Mouse (Mus musculus) midbrain, embryonic 16.5 days (tissue): ENCODE measurements around the gene Usp46. TPM values are rescaled to one million over a fixed set of nuclear protein-coding genes. Genes with fewer than 3 reads are reported as not detected.
"Not testable (repeated sequence)": the region's sequence is repeated elsewhere in the genome, so short reads cannot be mapped to it uniquely, and the experiment has no call there.

ENCODE experiments used
- ATAC-seq: fragments of 200-750 bp; cut with Nextera tagmentation; 2 replicates; pipeline ENCODE4 v1.8.0; 2017; ENCODE audit warnings: moderate TSS enrichment
- H3K27ac ChIP-seq: fragments of 300-500 bp; sonication (generic); 2 replicates; pipeline ENCODE4 v1.5.1; 2014; ENCODE audit warnings: mild to moderate bottlenecking, low read length, mixed read lengths
- H3K27me3 ChIP-seq: fragments of 300-500 bp; sonication (generic); 2 replicates; pipeline ENCODE4 v1.6.1; 2014; ENCODE audit warnings: low read depth, low read length, mixed read lengths; ENCODE audit not compliant: control insufficient read depth, insufficient read depth
- H3K36me3 ChIP-seq: fragments of 300-500 bp; sonication (generic); 2 replicates; pipeline ENCODE4 v1.6.1; 2014; ENCODE audit warnings: mild to moderate bottlenecking, low read length, moderate library complexity, mixed read lengths; ENCODE audit not compliant: control insufficient read depth, insufficient read depth
- H3K4me1 ChIP-seq: fragments of 300-500 bp; sonication (generic); 2 replicates; pipeline ENCODE4 v1.6.1; 2014; ENCODE audit warnings: mild to moderate bottlenecking, low read length, mixed read lengths; ENCODE audit not compliant: control insufficient read depth, insufficient read depth
- H3K4me2 ChIP-seq: fragments of 300-500 bp; sonication (generic); 2 replicates; pipeline ENCODE4 v1.6.1; 2014; ENCODE audit warnings: mild to moderate bottlenecking, low read length, mixed read lengths
- H3K4me3 ChIP-seq: fragments of 300-500 bp; sonication (generic); 2 replicates; pipeline ENCODE4 v1.5.1; 2014; ENCODE audit warnings: low read depth, mild to moderate bottlenecking, low read length, moderate library complexity, mixed read lengths
- H3K9ac ChIP-seq: fragments of 300-500 bp; sonication (generic); 2 replicates; pipeline ENCODE4 v1.6.1; 2014; ENCODE audit warnings: low read depth, low read length, mixed read lengths
- H3K9me3 ChIP-seq: fragments of 300-500 bp; sonication (generic); replicated peaks from 2 replicates; pipeline ENCODE4 v1.6.1; 2014; ENCODE audit warnings: mild to moderate bottlenecking, low read length, mixed read lengths; ENCODE audit not compliant: control insufficient read depth, poor library complexity, severe bottlenecking
- WGBS: fragments of 180-500 bp; shearing (Covaris S2); extraction: QIAGEN DNeasy Blood & Tissue Kit; methylation state at CpG from one replicate; pipeline ENCODE4 v1.1.7; 2014; 5-methylcytosine and 5-hydroxymethylcytosine counted together
- polyA plus RNA-seq: library from polyadenylated mRNA; unstranded; fragments of >200 nt; fragmentation: Nextera tagmentation; extraction: Ambion mirVana; gene quantifications from 2 replicates; pipeline ENCODE4 v1.2.1, GENCODE M21; 2015

Gene Usp46
- polyA plus RNA-seq, 1 experiment from 2014 or later, result 38.5 TPM

DNA sequence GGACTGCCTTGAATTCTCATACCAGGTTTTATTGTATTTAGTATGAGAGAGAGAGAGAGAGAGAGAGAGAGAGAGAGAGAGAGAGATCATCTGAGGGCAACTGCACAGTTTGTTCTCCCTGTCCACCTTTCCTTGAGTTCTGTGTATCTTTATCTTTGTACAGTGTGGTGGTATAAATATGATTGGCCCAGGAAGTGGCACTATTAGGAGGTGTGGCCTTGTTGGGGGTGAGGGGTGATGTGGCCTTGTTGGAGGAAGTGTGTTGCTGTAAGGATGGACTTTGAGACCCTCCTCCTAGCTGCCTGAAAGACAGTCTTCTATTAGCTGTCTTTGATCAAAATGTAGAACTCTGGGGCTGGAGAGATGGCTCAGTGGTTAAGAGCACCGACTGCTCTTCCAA lies 10.2 kb upstream of the Usp46 start:
- 89% methylated on average over 1 of the region's 1 CpGs for WGBS
- no peaks in the 10 kb centered on the region for H3K36me3 ChIP-seq
- ATAC-seq, result no peak
- no peak overlapping the region for H3K9ac ChIP-seq
- no peaks in the 10 kb centered on the region for H3K9me3 ChIP-seq
- peaks cover 4% of the 10 kb centered on the region; the same call in 1 of the 2 replicates for H3K27me3 ChIP-seq
- no peak overlapping the region for H3K27ac ChIP-seq
- H3K4me1 ChIP-seq, result no peaks in the 10 kb centered on the region
- no peak overlapping the region for H3K4me3 ChIP-seq
- H3K4me2 ChIP-seq, result no peak overlapping the region

DNA sequence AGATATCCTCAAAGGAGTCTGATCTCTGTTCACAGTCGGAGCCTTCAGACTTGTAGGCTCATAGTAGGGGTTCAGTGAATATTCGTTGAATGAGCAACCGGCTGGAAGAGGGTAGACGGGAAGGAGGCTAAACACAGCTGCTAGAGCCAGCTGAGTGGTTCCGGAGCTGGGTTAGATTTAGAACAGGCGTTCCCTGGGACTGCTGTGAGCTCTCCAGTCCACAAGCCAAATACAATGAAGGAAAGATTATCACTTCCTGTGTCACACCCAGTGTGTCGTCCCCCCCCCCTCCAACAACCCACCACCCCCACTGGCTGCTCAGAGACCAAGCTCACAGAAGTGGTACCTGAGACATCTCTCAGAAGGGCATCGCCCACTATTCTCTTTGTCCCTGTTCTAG lies 9.7 kb upstream of the Usp46 start:
- no peak overlapping the region for H3K9ac ChIP-seq

DNA sequence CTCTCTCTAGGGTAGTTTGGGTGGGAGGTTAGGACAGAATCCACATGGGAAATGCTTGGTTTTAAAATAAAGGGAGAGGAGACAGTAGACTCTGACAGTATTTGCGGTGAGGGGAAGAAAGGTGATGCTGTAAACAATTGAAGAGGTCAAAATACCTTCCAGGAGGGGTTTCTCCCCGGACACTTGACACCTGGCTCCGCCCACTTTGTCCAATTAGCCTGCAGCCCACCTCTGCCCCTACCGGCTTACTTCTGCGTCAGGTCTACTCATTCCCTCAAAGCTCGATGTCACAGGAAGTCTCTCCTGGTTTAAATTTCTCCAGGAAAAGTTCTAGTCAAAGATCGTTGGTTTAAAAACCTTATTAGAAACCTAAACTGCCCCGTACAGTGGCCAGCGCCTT lies 8.5 kb upstream of the Usp46 start:
- Histone ChIP-seq H3K36me3 (no peaks in the 10 kb centered on the region), H3K4me1 (no peaks in the 10 kb centered on the region), H3K4me3 (no peak overlapping the region), H3K4me2 (no peak overlapping the region), H3K27me3 (peaks cover 4% of the 10 kb centered on the region; the same call in 1 of the 2 replicates), H3K9me3 (no peaks in the 10 kb centered on the region), H3K9ac (no peak overlapping the region), H3K27ac (no peak overlapping the region)
- 7% methylated on average over 9 of the region's 9 CpGs for WGBS
- no peak for ATAC-seq

More for the DNA sequence above, 9.7 kb upstream of the Usp46 start:
- H3K27ac ChIP-seq, result no peak overlapping the region
- peaks cover 4% of the 10 kb centered on the region; the same call in 1 of the 2 replicates for H3K27me3 ChIP-seq
- no peaks in the 10 kb centered on the region for H3K36me3 ChIP-seq
- no peak overlapping the region for H3K4me3 ChIP-seq
- H3K9me3 ChIP-seq, result no peaks in the 10 kb centered on the region
- 34% methylated on average over 8 of the region's 8 CpGs for WGBS
- no peaks in the 10 kb centered on the region for H3K4me1 ChIP-seq
- no peak for ATAC-seq
- no peak overlapping the region for H3K4me2 ChIP-seq

DNA sequence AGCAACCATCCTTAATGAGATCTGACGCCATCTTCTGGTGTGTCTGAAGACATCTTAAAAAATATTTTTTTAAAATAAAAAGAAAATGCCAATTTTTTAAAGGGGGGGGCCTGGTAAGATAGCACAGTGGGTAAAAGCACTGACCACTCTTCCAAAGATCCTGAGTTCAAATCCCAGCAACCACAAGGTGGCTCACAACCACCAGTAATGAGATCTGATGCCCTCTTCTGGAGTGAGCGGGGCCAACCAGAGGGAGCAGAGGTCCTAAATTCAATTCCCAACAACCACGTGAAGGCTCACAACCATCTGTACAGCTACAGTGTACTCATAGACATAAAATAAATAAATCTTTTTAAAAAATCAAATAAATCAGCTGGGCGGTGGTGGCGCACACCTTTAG lies 2.3 kb upstream of the Usp46 start:
- peaks cover 23% of the 10 kb centered on the region for H3K4me1 ChIP-seq
- not testable (repeated sequence) for H3K36me3 ChIP-seq, H3K4me3 ChIP-seq, H3K27me3 ChIP-seq, H3K9ac ChIP-seq, H3K4me2 ChIP-seq, H3K27ac ChIP-seq, H3K9me3 ChIP-seq, ATAC-seq
- 88% methylated on average over 5 of the region's 5 CpGs for WGBS

DNA sequence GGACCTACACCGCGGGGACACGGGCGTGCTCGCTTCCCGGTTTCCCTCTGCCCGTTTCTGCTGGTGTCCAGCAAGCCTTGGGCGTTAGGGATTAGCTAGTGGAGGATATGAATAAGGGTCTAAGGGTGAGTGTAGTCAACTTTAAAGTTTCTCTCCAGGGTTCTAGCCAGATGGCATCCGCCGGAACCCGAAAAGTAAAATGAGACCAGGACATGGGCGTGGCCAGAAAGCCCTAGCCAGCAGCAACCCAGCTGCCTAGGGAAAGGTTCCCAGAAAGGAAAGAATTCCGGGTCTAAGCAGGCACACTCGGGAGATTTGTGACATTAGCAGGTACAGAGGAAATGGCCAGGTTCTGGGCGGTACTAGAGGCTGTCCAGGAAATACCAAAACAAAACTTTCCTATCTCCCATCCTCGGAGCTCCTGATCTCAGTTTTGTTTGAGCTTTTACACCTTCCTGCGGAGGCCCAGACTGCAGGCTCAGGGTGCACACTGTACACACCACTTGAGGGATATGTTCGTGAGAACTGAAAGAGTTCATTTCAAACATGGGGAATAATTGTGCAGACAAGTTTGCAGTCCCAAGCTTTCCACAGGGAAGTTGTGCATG lies 587 bp upstream of the Usp46 start:
- Histone ChIP-seq H3K27me3 (no peaks in the 10 kb centered on the region), H3K36me3 (no peaks in the 10 kb centered on the region), H3K4me1 (peaks cover 25% of the 10 kb centered on the region), H3K4me2 (peak overlapping the region; percentile 89), H3K4me3 (peak overlapping the region; percentile 84), H3K9ac (peak overlapping the region; percentile 91), H3K27ac (peak overlapping the region; percentile 84), H3K9me3 (no peaks in the 10 kb centered on the region)
- ATAC-seq, result peak; percentile 15; the same call in 1 of the 2 replicates
- 1% methylated on average over 18 of the region's 18 CpGs for WGBS

DNA sequence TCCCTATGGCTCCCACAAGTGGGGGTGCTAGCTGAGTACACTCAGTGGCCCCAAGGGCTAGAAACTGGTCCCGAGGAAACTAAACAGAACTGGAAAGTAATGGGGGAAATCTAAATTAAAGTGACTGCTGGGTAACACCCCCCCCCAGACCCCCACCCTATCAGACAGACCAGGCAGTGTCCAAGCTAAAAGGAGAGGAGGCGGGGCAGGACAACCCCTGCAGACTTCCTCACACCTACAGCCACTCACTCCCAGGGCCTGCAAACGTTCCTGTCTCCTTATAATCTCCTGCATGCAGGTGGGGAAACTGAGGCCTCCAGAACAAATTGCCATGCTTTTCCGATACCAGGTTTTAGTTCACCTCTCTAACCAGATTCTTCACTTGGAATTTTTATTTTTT lies 885 bp downstream of the Usp46 start:
- WGBS, result 14% methylated on average over 4 of the region's 4 CpGs
- Histone ChIP-seq H3K4me1 (peaks cover 25% of the 10 kb centered on the region), H3K27ac (peak overlapping the region; percentile 84), H3K4me3 (peak overlapping the region; percentile 84), H3K9ac (peak overlapping the region; percentile 91), H3K27me3 (no peaks in the 10 kb centered on the region), H3K9me3 (no peaks in the 10 kb centered on the region), H3K36me3 (no peaks in the 10 kb centered on the region), H3K4me2 (peak overlapping the region; percentile 89)
- ATAC-seq, result no peak

DNA sequence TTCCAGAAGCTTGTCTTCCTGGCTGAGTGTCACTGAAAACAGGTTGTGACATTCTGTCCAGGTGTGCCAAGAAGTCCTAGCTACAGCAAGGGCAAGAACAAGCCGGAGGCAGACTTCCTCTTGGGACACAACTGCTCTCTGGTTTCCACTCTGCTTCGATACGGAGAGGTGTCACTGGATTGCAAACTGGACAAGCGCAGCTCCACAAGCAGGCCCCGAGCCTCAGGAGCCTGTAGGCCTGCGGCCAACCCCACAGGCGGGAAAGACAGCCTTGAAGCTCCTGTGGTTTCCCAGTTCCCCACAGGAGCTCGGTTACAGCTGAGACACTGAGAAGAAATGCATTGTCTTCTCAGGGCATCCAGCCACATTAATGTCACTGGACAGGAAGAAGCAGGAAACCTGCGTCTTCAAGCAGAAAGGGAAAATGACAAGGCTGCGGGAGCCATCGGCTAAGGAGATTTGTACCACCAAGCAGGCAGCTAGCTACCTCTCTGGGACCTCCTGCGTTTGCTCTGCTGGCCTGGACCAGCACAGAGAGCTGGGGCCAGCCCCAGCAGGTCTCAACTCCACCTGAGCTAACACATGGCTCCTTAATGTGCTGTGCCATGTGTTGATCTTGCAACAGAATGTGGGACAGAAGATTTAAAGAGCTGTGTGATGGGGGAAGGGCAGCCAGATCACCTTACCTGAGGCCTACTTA lies 1.7 kb downstream of the Usp46 start:
- Histone ChIP-seq H3K36me3 (no peaks in the 10 kb centered on the region), H3K27ac (peak overlapping the region; percentile 42), H3K9ac (peak overlapping the region; percentile 57), H3K4me3 (peak overlapping the region; percentile 11), H3K9me3 (no peaks in the 10 kb centered on the region), H3K4me2 (peak overlapping the region; percentile 89), H3K4me1 (peaks cover 25% of the 10 kb centered on the region), H3K27me3 (no peaks in the 10 kb centered on the region)
- no peak for ATAC-seq
- WGBS, result 42% methylated on average over 12 of the region's 12 CpGs

DNA sequence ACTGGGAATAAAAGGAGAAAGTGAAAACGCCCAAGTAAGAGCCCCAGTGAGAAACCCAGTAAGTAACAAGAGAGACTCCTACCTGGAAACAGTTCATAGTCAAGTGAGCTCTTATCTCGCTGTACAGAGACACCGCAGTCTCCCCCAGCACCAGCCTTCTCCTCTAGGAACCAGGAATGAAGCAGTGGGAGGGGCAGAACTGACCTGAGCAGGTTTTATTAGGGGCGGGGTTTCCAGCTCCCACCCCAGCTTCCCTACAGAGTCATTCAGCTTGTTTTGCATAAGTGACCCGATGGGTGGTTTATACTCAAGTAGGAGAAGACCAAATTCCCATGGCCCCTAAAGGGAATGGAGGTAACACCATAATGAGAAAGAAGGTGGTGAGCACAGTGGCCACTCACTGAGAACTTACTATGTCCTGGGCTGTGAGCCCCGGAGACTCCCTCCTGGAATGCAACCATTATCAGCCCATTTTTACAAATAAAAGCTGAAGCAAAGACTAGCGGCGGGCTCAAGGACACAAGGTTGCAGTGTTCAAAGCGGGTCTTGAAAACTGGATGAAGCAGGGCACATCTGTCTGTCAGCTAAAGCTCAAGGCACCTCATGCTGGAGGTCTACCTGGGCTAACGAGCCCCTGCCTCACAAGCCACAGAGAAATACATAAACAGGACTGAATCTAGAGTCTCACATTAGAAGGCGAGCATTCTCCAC lies 2.5 kb downstream of the Usp46 start:
- Histone ChIP-seq H3K27me3 (no peaks in the 10 kb centered on the region), H3K9ac (no peak overlapping the region), H3K9me3 (no peaks in the 10 kb centered on the region), H3K4me1 (peaks cover 25% of the 10 kb centered on the region), H3K27ac (no peak overlapping the region), H3K4me3 (no peak overlapping the region), H3K4me2 (peak overlapping the region; percentile 89), H3K36me3 (no peaks in the 10 kb centered on the region)
- 49% methylated on average over 11 of the region's 11 CpGs for WGBS
- ATAC-seq, result no peak

DNA sequence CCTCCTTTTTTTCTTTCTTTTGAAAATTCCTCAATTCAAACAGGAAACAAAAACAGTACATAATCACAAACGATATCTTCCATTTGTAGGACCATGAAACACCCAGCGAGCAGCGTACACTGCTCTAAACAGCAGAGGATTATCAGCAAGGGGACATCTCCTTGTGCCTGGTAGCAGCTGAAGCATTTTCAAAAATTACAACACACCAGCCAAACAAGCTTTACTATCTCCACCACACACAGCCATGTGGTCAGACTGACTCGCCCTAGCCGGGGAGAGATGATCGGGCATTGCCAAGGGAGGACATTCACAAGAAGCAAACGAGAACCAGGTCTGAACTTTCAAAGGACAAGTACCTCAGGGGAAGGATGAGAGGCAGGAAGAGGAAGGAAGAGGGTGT lies 3.4 kb downstream of the Usp46 start:
- peaks cover 25% of the 10 kb centered on the region for H3K4me1 ChIP-seq
- no peak overlapping the region for H3K4me2 ChIP-seq
- WGBS, result 93% methylated on average over 7 of the region's 7 CpGs
- no peak overlapping the region for H3K9ac ChIP-seq
- H3K27me3 ChIP-seq, result no peaks in the 10 kb centered on the region
- ATAC-seq, result no peak
- H3K36me3 ChIP-seq, result no peaks in the 10 kb centered on the region
- no peak overlapping the region for H3K4me3 ChIP-seq
- H3K27ac ChIP-seq, result no peak overlapping the region
- H3K9me3 ChIP-seq, result no peaks in the 10 kb centered on the region
